8 mouse cellular contexts compared by ENCODE assay signal in the genomic region with DNA sequence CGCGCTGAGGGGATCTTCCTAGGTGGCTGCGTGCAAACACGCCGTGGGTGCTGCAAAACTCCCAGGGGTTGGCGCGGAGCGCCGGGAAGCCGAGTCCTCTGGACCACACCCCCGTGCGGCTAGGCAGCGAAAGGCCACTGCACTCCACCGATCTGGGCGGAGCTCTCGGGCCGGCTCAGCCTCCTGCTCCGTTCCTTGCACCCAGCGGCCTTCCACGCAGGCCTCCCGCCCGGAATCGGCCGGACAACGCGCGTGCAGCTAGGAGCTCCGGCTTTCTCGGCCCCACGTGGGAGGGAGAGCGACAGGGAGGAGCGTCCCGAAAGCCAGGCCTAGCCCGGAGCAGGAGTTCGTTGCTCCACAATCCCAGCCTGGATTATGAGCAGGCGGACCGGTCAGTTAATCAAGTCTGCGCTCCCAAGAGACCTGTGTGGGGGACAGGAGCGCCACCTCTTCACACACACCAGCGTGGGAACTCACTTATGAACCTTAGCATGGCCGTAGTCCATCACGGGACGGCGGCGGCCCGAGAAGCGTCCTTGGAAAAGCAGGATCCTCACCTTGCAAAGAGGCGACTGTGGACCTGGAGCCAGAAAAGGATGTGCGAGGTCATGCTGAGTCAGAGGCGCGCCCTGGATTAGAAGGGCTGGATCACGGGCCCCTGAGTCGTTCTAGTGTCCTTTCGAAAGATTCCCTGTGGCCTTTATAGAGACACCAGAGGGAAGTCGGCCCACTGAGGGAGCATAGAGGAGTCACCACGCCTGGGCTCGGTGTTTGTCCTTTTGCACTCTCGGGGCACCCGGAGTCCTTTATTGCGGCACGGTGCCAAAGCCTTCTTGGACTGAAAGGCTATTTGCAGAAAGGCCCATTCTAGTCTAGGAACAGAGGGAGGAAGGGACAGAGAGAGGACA. TPM values are rescaled to one million over a fixed set of nuclear protein-coding genes. Genes with fewer than 3 reads are reported as not detected.
DNase-seq lines count a peak whose midpoint lies in the region; ATAC-seq and TF ChIP-seq lines count a peak whose summit lies in the region.

TSS of gene Slc22a4 (minus strand) at position 47 of the 908 bp plus-strand sequence.

- TF ChIP-seq POLR2A in kidney, adult 2 months (IDR thresholded peaks at IDR 0.05; ENCODE audit: low read depth, low read length) = no peak
- TF ChIP-seq POLR2A in small intestine, adult 2 months (IDR thresholded peaks at IDR 0.05; ENCODE audit: low read depth, low read length) = 0 out of 2 replicates have a peak, but pooled peaks have one; percentile 10

- peaks cover 15% of the 10 kb centered on the region for H3K4me1 ChIP-seq in embryonic facial prominence, embryonic 13.5 days
- H3K4me1 ChIP-seq in kidney, adult 2 months (ENCODE audit: control insufficient read depth, insufficient read depth, low read length) = peaks cover 17% of the 10 kb centered on the region
- H3K4me1 ChIP-seq in limb, embryonic 13.5 days = peaks cover 16% of the 10 kb centered on the region
- peaks cover 5% of the 10 kb centered on the region for H3K4me1 ChIP-seq in midbrain, embryonic 14.5 days (ENCODE audit: control insufficient read depth, insufficient read depth, low read length)
- H3K4me1 ChIP-seq in small intestine, adult 2 months (ENCODE audit: control insufficient read depth, insufficient read depth, insufficient read length, low read length) = peaks cover 16% of the 10 kb centered on the region

- ATAC-seq in embryonic facial prominence, embryonic 13.5 days (ENCODE audit: insufficient number of reproducible peaks, insufficient read depth, low FRiP score, low TSS enrichment, low read depth) = peak; percentile 74; the same call in 1 of the 2 replicates
- ATAC-seq in limb, embryonic 13.5 days (ENCODE audit: low FRiP score, low read depth) = peak; percentile 89
- ATAC-seq in midbrain, embryonic 14.5 days (ENCODE audit: low FRiP score, low TSS enrichment) = peak; percentile 55; the same call in 1 of the 2 replicates

- peak within 1 kb of the TSS; percentile 82 for H3K9ac ChIP-seq in embryonic facial prominence, embryonic 13.5 days
- peak within 1 kb of the TSS; percentile 78 for H3K9ac ChIP-seq in limb, embryonic 13.5 days
- H3K9ac ChIP-seq in midbrain, embryonic 14.5 days (replicated peaks; ENCODE audit: low read length) = peak within 1 kb of the TSS; percentile 64

- H3K4me2 ChIP-seq in embryonic facial prominence, embryonic 13.5 days = peak within 1 kb of the TSS; percentile 96
- peak within 1 kb of the TSS; percentile 95 for H3K4me2 ChIP-seq in limb, embryonic 13.5 days (replicated peaks)
- H3K4me2 ChIP-seq in midbrain, embryonic 14.5 days (ENCODE audit: low read length) = peak within 1 kb of the TSS; percentile 98

- WGBS in embryonic facial prominence, embryonic 13.5 days = 5% methylated on average over 61 of the region's 61 CpGs
- WGBS in kidney, adult 2 months = 2% methylated on average over 61 of the region's 61 CpGs
- 3% methylated on average over 61 of the region's 61 CpGs for WGBS in limb, embryonic 13.5 days
- WGBS in midbrain, embryonic 14.5 days = 3% methylated on average over 60 of the region's 61 CpGs
- 2% methylated on average over 61 of the region's 61 CpGs for WGBS in small intestine, adult 2 months

- peak within 1 kb of the TSS; percentile 59 for H3K4me3 ChIP-seq in embryonic facial prominence, embryonic 13.5 days
- peak within 1 kb of the TSS; percentile 74 for H3K4me3 ChIP-seq in kidney, adult 2 months (ENCODE audit: insufficient read depth, low read depth, low read length)
- H3K4me3 ChIP-seq in limb, embryonic 13.5 days = peak within 1 kb of the TSS; percentile 58
- H3K4me3 ChIP-seq in midbrain, embryonic 14.5 days (replicated peaks; ENCODE audit: low read depth, low read length) = peak within 1 kb of the TSS; percentile 59
- H3K4me3 ChIP-seq in small intestine, adult 2 months (ENCODE audit: low read depth, low read length) = peak within 1 kb of the TSS; percentile 74

- peak; percentile 63 for DNase-seq in layer of hippocampus, adult 11-12 months (ENCODE audit: low spot score)
- DNase-seq in layer of hippocampus, adult 9-10 months (ENCODE audit: low spot score) = no peak
- DNase-seq in heart, adult 18-20 months = peak; percentile 87 to 92
- peak; percentile 96 for DNase-seq in kidney, adult 2 months
- DNase-seq in midbrain, embryonic 14.5 days = peak; percentile 81

- H3K27me3 ChIP-seq in embryonic facial prominence, embryonic 13.5 days = peaks cover 14% of the 10 kb centered on the region
- H3K27me3 ChIP-seq in kidney, adult 2 months (replicated peaks; ENCODE audit: control insufficient read depth, insufficient read depth, low read length) = no peaks in the 10 kb centered on the region
- peaks cover 37% of the 10 kb centered on the region for H3K27me3 ChIP-seq in limb, embryonic 13.5 days
- H3K27me3 ChIP-seq in midbrain, embryonic 14.5 days (ENCODE audit: control insufficient read depth, insufficient read depth, low read length) = peaks cover 17% of the 10 kb centered on the region
- no peaks in the 10 kb centered on the region for H3K27me3 ChIP-seq in small intestine, adult 2 months (ENCODE audit: control insufficient read depth, insufficient read depth, low read length)

- H3K27ac ChIP-seq in embryonic facial prominence, embryonic 13.5 days = no peak within 1 kb of the TSS
- H3K27ac ChIP-seq in kidney, adult 2 months (ENCODE audit: insufficient read depth, low read depth, low read length) = peak within 1 kb of the TSS; percentile 97
- peak within 1 kb of the TSS; percentile 33; the same call in 1 of the 2 replicates for H3K27ac ChIP-seq in limb, embryonic 13.5 days
- H3K27ac ChIP-seq in midbrain, embryonic 14.5 days (replicated peaks; ENCODE audit: low read depth, low read length) = no peak within 1 kb of the TSS
- H3K27ac ChIP-seq in small intestine, adult 2 months (ENCODE audit: insufficient read depth, low read depth, low read length) = peak within 1 kb of the TSS; percentile 85

- peak; percentile 37; the same call in 1 of the 2 replicates for TF ChIP-seq CTCF in kidney, adult 2 months (conservative IDR thresholded peaks at IDR 0.05; ENCODE audit: insufficient read depth, insufficient read length, low read depth, low read length)
- TF ChIP-seq CTCF in small intestine, adult 2 months (IDR thresholded peaks at IDR 0.05; ENCODE audit: extremely low read depth, insufficient read length, insufficient replicate concordance, low read depth, low read length) = peak; percentile 3; the same call in 1 of the 2 replicates

- H3K36me3 ChIP-seq in embryonic facial prominence, embryonic 13.5 days = no peaks in the 10 kb centered on the region
- H3K36me3 ChIP-seq in kidney, adult 2 months (ENCODE audit: control insufficient read depth, insufficient read depth, low read length) = no peaks in the 10 kb centered on the region
- H3K36me3 ChIP-seq in limb, embryonic 13.5 days = no peaks in the 10 kb centered on the region
- H3K36me3 ChIP-seq in midbrain, embryonic 14.5 days (ENCODE audit: control insufficient read depth, insufficient read depth, low read length) = no peaks in the 10 kb centered on the region
- no peaks in the 10 kb centered on the region for H3K36me3 ChIP-seq in small intestine, adult 2 months (ENCODE audit: control insufficient read depth, insufficient read depth, low read length)

- H3K9me3 ChIP-seq in embryonic facial prominence, embryonic 13.5 days = no peaks in the 10 kb centered on the region
- no peaks in the 10 kb centered on the region for H3K9me3 ChIP-seq in limb, embryonic 13.5 days
- H3K9me3 ChIP-seq in midbrain, embryonic 14.5 days (ENCODE audit: control insufficient read depth, low read length) = no peaks in the 10 kb centered on the region

RNA-seq across cellular contexts. Expression of gene Slc22a4, which starts in this region (rescaled TPM):
- 2.9 and 3.9 TPM in 2 replicates for polyA plus RNA-seq in embryonic facial prominence, embryonic 13.5 days (2015; fragmentation: Nextera tagmentation; extraction: Ambion mirVana)
- total RNA-seq in heart, adult 18-20 months (2021) = 1 to 10 TPM; 4.6 to 5.8 TPM
- polyA plus RNA-seq in kidney, adult 2 months (2012; rRNA removed) = 46.7 and 56.8 TPM in 2 replicates
- polyA plus RNA-seq in limb, embryonic 13.5 days (2015; fragmentation: Nextera tagmentation; extraction: Ambion mirVana) = 1.6 TPM in 2 replicates
- polyA plus RNA-seq in midbrain, embryonic 14.5 days (2014; fragmentation: Nextera tagmentation; extraction: Ambion mirVana) = 2.5 TPM in 2 replicates
- polyA plus RNA-seq in small intestine, adult 2 months (2012; rRNA removed) = 6.3 and 18.9 TPM in 2 replicates

Comparison
In these comparisons a context has a peak if more than half of its experiments do, and no peak if none do; other contexts are left out.
1. H3K27ac ChIP-seq: peak in kidney, adult 2 months (single experiment), limb, embryonic 13.5 days (single experiment) and small intestine, adult 2 months (single experiment); none in embryonic facial prominence, embryonic 13.5 days (single experiment) and midbrain, embryonic 14.5 days (single experiment).
2. Peak in every context shown above with its lines, with median percentiles within 50 percentile points of each other: ATAC-seq, H3K4me2 ChIP-seq, H3K4me3 ChIP-seq and H3K9ac ChIP-seq.